Comparison of ENCODE assay signal across 24 mouse cellular contexts in the genomic region with DNA sequence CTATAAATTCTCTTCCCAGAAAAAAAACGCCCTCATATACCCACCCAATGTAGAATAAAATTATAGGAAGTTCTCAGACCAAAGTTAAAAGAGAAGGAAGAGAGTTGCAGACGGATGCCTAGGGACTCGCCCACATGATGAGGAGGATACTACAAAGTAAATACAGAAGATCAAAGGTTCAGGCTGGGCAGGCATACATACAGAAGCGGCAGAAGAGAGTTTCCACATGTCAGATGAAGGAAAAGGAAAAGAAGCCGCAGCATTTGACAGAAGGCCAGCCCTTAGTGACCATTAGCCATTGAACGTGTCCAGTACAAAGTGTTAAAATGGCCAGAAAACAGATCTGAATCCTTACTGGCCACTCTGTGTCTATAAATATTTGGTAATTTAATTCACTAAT. TPM values are rescaled to one million over a fixed set of nuclear protein-coding genes. Genes with fewer than 3 reads are reported as not detected.
DNase-seq lines count a peak whose midpoint lies in the region; ATAC-seq and TF ChIP-seq lines count a peak whose summit lies in the region.
"Had no signal": no experiment of that assay in that cellular context is flagged by ENCODE, and none has a peak within 500 bp of the region (broad histone marks: within the 10 kb centered on the region; RNA-seq: fewer than 3 reads in every experiment).

No protein-coding gene starts in this region.

- H3K27me3 ChIP-seq in lung, embryonic 14.5 days (ENCODE audit: insufficient read depth, low read length): no peaks in the 10 kb centered on the region
- H3K27me3 ChIP-seq in hindbrain, postnatal 0 days (ENCODE audit: insufficient read depth, low read length): no peaks in the 10 kb centered on the region
- H3K27me3 ChIP-seq: CH12.LX; embryonic facial prominence, embryonic 12.5 days; forebrain, embryonic 13.5 days; Patski had no signal

- H3K9ac ChIP-seq in lung, embryonic 14.5 days: no peak overlapping the region
- H3K9ac ChIP-seq in hindbrain, postnatal 0 days (replicated peaks; ENCODE audit: low read length): no peak overlapping the region
- H3K9ac ChIP-seq: embryonic facial prominence, embryonic 12.5 days; forebrain, embryonic 13.5 days had no signal

- DNase-seq in lung, embryonic 14.5 days: peak; percentile 76
- DNase-seq in lung, postnatal 4 days: no peak
- DNase-seq in lung, postnatal 10 days: peak; percentile 47
- DNase-seq in lung, adult 18-20 months: no peak
- DNase-seq in lung, postnatal 14 days: peak; percentile 10
- peak; percentile 24 for DNase-seq in lung, postnatal 36 days
- no peak for DNase-seq in hindbrain, postnatal 0 days (ENCODE audit: low spot score)
- DNase-seq: adrenal gland, adult 8-10 months; adrenal gland, postnatal 14 days; adrenal gland, postnatal 36 days; B cell, adult 2 months; cerebellum, adult 11-12 months; cerebellum, adult 2 months; cerebellum, adult 9-10 months; cerebellum, postnatal 10 days; cerebellum, postnatal 25 days had no signal

- no peak for TF ChIP-seq CTCF in lung, embryonic 14.5 days (IDR thresholded peaks at IDR 0.05; ENCODE audit: low read depth)
- no peak for TF ChIP-seq CTCF in hindbrain, postnatal 0 days (IDR thresholded peaks at IDR 0.05; ENCODE audit: low read depth)

- 20% methylated on average over 6 of the region's 6 CpGs for WGBS in lung, embryonic 14.5 days
- WGBS in hindbrain, postnatal 0 days: 69% methylated on average over 6 of the region's 6 CpGs

- no peak overlapping the region for H3K27ac ChIP-seq in lung, embryonic 14.5 days (ENCODE audit: low read depth)
- H3K27ac ChIP-seq in hindbrain, postnatal 0 days: no peak overlapping the region
- H3K27ac ChIP-seq: embryonic facial prominence, embryonic 10.5 days; embryonic facial prominence, embryonic 12.5 days; forebrain, embryonic 13.5 days had no signal

- no peak overlapping the region for H3K4me2 ChIP-seq in lung, embryonic 14.5 days
- no peak overlapping the region for H3K4me2 ChIP-seq in hindbrain, postnatal 0 days (ENCODE audit: low read depth, low read length)
- H3K4me2 ChIP-seq: embryonic facial prominence, embryonic 12.5 days; forebrain, embryonic 13.5 days had no signal

- no peaks in the 10 kb centered on the region for H3K36me3 ChIP-seq in lung, embryonic 14.5 days (ENCODE audit: insufficient read depth)
- H3K36me3 ChIP-seq in hindbrain, postnatal 0 days (ENCODE audit: insufficient read depth, low read length): no peaks in the 10 kb centered on the region
- H3K36me3 ChIP-seq: embryonic facial prominence, embryonic 10.5 days; embryonic facial prominence, embryonic 12.5 days; G1E had no signal

- H3K9me3 ChIP-seq in lung, embryonic 14.5 days (ENCODE audit: low read depth, low read length): no peaks in the 10 kb centered on the region
- H3K9me3 ChIP-seq in hindbrain, postnatal 0 days (ENCODE audit: low read length): no peaks in the 10 kb centered on the region
- H3K9me3 ChIP-seq: embryonic facial prominence, embryonic 10.5 days; embryonic facial prominence, embryonic 12.5 days; forebrain, embryonic 13.5 days; G1E had no signal

- H3K4me1 ChIP-seq in lung, embryonic 14.5 days (ENCODE audit: insufficient read depth): peaks cover 2% of the 10 kb centered on the region
- H3K4me1 ChIP-seq in hindbrain, postnatal 0 days (ENCODE audit: insufficient read depth, low read length): peaks cover 10% of the 10 kb centered on the region

- no peak for ATAC-seq in lung, embryonic 14.5 days (ENCODE audit: insufficient read depth)
- ATAC-seq in hindbrain, postnatal 0 days: no peak
- ATAC-seq: activated CD4-positive, CD25-positive, alpha-beta regulatory T cell, adult 4 months; CD4-positive, CD25-positive, alpha-beta regulatory T cell, adult 4 months; forebrain, embryonic 13.5 days; Patski had no signal

- H3K4me3 ChIP-seq in lung, embryonic 14.5 days (ENCODE audit: low read depth, low read length): no peak overlapping the region
- H3K4me3 ChIP-seq in hindbrain, postnatal 0 days (ENCODE audit: low read length): no peak overlapping the region
- H3K4me3 ChIP-seq: embryonic facial prominence, embryonic 10.5 days; embryonic facial prominence, embryonic 12.5 days; forebrain, embryonic 13.5 days had no signal

RNA-seq across cellular contexts. Expression of a gene that starts 3.6 kb away (rescaled TPM):
- 401 and 409 TPM in 2 replicates for polyA plus RNA-seq in lung, embryonic 14.5 days (2014; fragmentation: Nextera tagmentation; extraction: Ambion mirVana)
- 96.4 and 102 TPM in 2 replicates for total RNA-seq in hindbrain, postnatal 0 days (2014; rRNA removed)
- 182 and 185 TPM in 2 replicates for polyA plus RNA-seq in hindbrain, postnatal 0 days (2015; fragmentation: Nextera tagmentation; extraction: Ambion mirVana)

RNA-seq across cellular contexts. Expression of a gene that starts 17.3 kb away (rescaled TPM):
- polyA plus RNA-seq in lung, embryonic 14.5 days (2014; fragmentation: Nextera tagmentation; extraction: Ambion mirVana): 1,090 and 1,134 TPM in 2 replicates
- total RNA-seq in hindbrain, postnatal 0 days (2014; rRNA removed): 572 and 622 TPM in 2 replicates
- polyA plus RNA-seq in hindbrain, postnatal 0 days (2015; fragmentation: Nextera tagmentation; extraction: Ambion mirVana): 543 and 545 TPM in 2 replicates

Comparison
In these comparisons a context has a peak if more than half of its experiments do, and no peak if none do; other contexts are left out.
1. DNase-seq: peak in lung, embryonic 14.5 days (single experiment), lung, postnatal 10 days (single experiment), lung, postnatal 14 days (single experiment) and lung, postnatal 36 days (single experiment); none in lung, postnatal 4 days (0 of 2), lung, adult 18-20 months (0 of 2) and hindbrain, postnatal 0 days (single experiment).